Mouse (Mus musculus) heart, embryonic 11.5 days (tissue): ENCODE results near the gene Mettl16. TPM values are rescaled to one million over a fixed set of nuclear protein-coding genes. Genes with fewer than 3 reads are reported as not detected.
A peak's percentile ranks its signal among the peaks of the same experiment; 100 is the strongest.

Experiments used
- ATAC-seq: fragments of 200-750 bp; cut with Nextera tagmentation; replicated peaks from 2 replicates; pipeline ENCODE4 v1.8.0; 2017; ENCODE audit warnings: moderate library complexity; ENCODE audit not compliant: insufficient number of reproducible peaks, low FRiP score, low TSS enrichment
- H3K27ac ChIP-seq: fragments of 300-500 bp; sonication (generic); 2 replicates; pipeline ENCODE4 v1.5.1; 2014; ENCODE audit warnings: mild to moderate bottlenecking, low read depth, low read length
- H3K27me3 ChIP-seq: fragments of 300-500 bp; sonication (generic); 2 replicates; pipeline ENCODE4 v1.6.1; 2014; ENCODE audit warnings: mild to moderate bottlenecking, low read length, mixed read lengths; ENCODE audit not compliant: control insufficient read depth, insufficient read depth
- H3K36me3 ChIP-seq: fragments of 300-500 bp; sonication (generic); 2 replicates; pipeline ENCODE4 v1.6.1; 2014; ENCODE audit warnings: mild to moderate bottlenecking, low read length, moderate library complexity, mixed read lengths; ENCODE audit not compliant: control insufficient read depth, insufficient read depth
- H3K4me1 ChIP-seq: fragments of 300-500 bp; sonication (generic); 2 replicates; pipeline ENCODE4 v1.6.1; 2014; ENCODE audit warnings: low read length; ENCODE audit not compliant: control insufficient read depth, insufficient read depth
- H3K4me2 ChIP-seq: fragments of 300-500 bp; sonication (generic); 2 replicates; pipeline ENCODE4 v1.6.1; 2014; ENCODE audit warnings: mild to moderate bottlenecking, moderate library complexity
- H3K4me3 ChIP-seq: fragments of 300-500 bp; sonication (generic); 2 replicates; pipeline ENCODE4 v1.5.1; 2014; ENCODE audit warnings: low read depth, low read length
- H3K9ac ChIP-seq: fragments of 300-500 bp; sonication (generic); 2 replicates; pipeline ENCODE4 v1.6.1; 2014; ENCODE audit warnings: mild to moderate bottlenecking, low read depth, low read length, moderate library complexity
- H3K9me3 ChIP-seq: fragments of 300-500 bp; sonication (generic); replicated peaks from 2 replicates; pipeline ENCODE4 v1.6.1; 2016; ENCODE audit warnings: low read length; ENCODE audit not compliant: control insufficient read depth
- WGBS: fragments of 180-500 bp; shearing (Covaris S2); extraction: QIAGEN DNeasy Blood & Tissue Kit; methylation state at CpG from one replicate; pipeline ENCODE4 v1.1.7; 2014; ENCODE audit not compliant: insufficient replicate concordance; 5-methylcytosine and 5-hydroxymethylcytosine counted together
- polyA plus RNA-seq: library from polyadenylated mRNA; unstranded; fragments of >200 nt; fragmentation: Nextera tagmentation; extraction: Ambion mirVana; gene quantifications from 2 replicates; pipeline ENCODE4 v1.2.1, GENCODE M21; 2014

Gene Mettl16
- polyA plus RNA-seq, 1 experiment from 2014 or later: 28.5 TPM

DNA sequence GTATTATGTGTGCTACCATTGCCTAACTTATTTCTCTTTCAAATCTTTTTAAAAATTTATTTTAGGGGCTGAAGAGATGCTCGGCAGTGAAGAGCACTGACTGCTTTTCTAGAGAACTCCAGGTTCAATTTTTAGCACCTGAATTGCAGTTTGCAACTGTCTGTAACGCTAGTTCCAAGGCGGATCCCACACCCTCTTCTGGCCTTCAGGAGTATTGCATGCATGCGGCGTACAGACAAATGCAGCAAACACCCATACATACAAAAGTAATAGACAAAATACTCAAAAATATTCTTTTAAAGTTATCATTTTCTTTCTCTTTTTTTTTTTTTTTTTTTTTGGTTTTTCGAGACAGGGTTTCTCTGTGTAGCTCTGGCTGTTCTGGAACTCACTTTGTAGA, 2.6 kb upstream of the Mettl16 start:
- no peaks in the 10 kb centered on the region for H3K27me3 ChIP-seq
- no peak overlapping the region for H3K4me3 ChIP-seq
- H3K9ac ChIP-seq: no peak overlapping the region
- H3K27ac ChIP-seq: no peak overlapping the region
- peaks cover 8% of the 10 kb centered on the region for H3K4me1 ChIP-seq
- H3K4me2 ChIP-seq: no peak overlapping the region
- no peaks in the 10 kb centered on the region for H3K9me3 ChIP-seq
- ATAC-seq: no peak
- WGBS: 39% methylated on average over 6 of the region's 6 CpGs
- H3K36me3 ChIP-seq: no peaks in the 10 kb centered on the region

DNA sequence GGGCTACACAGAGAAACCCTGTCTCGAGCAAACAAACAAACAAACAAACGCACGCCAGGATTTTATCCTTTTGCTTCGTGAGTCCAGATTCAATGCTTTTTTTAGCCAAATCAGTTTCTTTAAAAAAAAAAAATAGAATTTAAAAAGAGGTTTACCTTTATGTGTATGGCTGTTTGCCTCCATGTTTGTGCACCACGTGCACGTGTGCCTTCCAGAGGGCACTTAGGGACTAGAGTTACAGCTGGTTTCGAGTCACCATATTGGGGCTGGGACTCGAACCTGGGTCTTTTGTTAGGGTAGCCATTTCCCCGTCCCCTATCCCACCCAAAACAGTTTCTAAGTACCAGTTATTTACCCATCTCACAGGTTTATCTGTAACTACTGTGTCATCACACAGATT, 593 bp upstream of the Mettl16 start:
- Histone ChIP-seq H3K4me1 (peaks cover 8% of the 10 kb centered on the region), H3K9ac (peak overlapping the region; percentile 87), H3K27me3 (no peaks in the 10 kb centered on the region), H3K9me3 (no peaks in the 10 kb centered on the region), H3K27ac (peak overlapping the region; percentile 88; the same call in 1 of the 2 replicates), H3K4me2 (peak overlapping the region; percentile 77), H3K4me3 (peak overlapping the region; percentile 80), H3K36me3 (peaks cover 10% of the 10 kb centered on the region)
- WGBS: 80% methylated on average over 9 of the region's 9 CpGs
- ATAC-seq: no peak

DNA sequence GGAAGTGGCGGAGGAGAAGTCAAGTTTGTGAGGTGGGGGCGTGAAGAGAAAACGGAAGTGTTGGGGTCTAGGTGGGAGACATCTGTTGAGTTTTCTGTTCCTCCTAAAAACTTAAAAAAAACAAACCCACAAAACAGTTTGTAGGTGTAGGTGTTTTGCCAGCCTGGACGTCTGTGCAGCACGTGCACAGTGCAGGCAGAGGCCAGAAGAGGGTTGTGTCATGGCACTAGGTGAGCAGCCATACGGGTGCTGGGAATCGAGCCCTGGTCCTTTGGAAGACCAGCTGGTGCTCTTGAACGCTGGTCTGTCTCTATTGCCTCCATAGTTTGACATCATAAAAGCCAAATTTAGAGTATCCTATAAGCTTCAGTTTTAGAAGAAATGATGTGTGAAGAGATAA, 604 bp downstream of the Mettl16 start:
- 12% methylated on average over 8 of the region's 8 CpGs for WGBS
- H3K9ac ChIP-seq: peak overlapping the region; percentile 87
- H3K9me3 ChIP-seq: no peaks in the 10 kb centered on the region
- H3K4me2 ChIP-seq: peak overlapping the region; percentile 77
- no peak for ATAC-seq
- peaks cover 8% of the 10 kb centered on the region for H3K4me1 ChIP-seq
- H3K4me3 ChIP-seq: peak overlapping the region; percentile 80
- H3K27ac ChIP-seq: peak overlapping the region; percentile 88
- no peaks in the 10 kb centered on the region for H3K27me3 ChIP-seq
- peaks cover 19% of the 10 kb centered on the region for H3K36me3 ChIP-seq

DNA sequence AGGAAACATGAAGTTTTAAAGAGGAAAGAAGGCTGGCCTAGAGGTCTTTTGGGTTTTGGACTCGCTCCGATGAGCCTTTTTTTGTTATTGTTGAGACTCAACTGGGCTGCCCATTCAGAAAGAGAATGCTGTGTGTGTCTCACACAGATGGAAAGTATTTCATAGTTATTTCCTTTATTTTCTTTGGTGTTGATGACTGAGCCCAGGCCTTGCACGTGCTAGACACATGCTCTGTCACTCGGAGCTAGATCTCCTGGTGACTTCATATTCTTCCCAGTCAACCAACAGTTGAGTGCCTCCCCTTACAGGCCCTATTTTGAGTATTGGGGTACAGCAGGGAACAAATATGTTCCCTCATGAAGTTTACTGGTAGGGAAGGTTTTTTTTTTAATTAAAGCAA, 1.0 kb downstream of the Mettl16 start:
- no peak for ATAC-seq
- Histone ChIP-seq H3K4me3 (peak overlapping the region; percentile 80), H3K27me3 (no peaks in the 10 kb centered on the region), H3K36me3 (peaks cover 19% of the 10 kb centered on the region), H3K9ac (no peak overlapping the region), H3K4me1 (peaks cover 8% of the 10 kb centered on the region), H3K9me3 (no peaks in the 10 kb centered on the region), H3K4me2 (peak overlapping the region; percentile 77), H3K27ac (no peak overlapping the region)
- WGBS: 53% methylated on average over 4 of the region's 4 CpGs

DNA sequence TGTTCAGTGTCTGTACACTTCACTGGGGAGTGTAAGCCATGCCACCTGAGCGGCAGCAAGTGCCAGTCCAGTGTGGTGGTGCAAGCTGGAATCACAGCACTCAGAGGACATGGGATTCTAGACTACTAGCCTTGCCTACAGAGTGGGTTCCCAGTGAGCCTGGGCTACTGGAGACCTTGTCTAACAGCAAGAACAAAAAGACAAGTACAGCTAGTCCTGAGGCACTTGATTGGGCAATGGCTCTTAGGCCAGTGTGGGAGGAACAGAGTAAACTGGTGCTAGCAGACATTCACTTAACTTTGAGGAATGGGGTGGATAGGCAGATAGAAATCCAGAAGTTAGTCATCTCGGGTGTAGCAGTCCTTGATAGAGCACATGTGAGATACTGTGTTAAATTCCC, 1.8 kb downstream of the Mettl16 start:
- Histone ChIP-seq H3K4me3 (no peak overlapping the region), H3K27ac (no peak overlapping the region), H3K36me3 (peaks cover 19% of the 10 kb centered on the region), H3K9me3 (no peaks in the 10 kb centered on the region), H3K4me2 (no peak overlapping the region), H3K4me1 (peaks cover 8% of the 10 kb centered on the region), H3K9ac (no peak overlapping the region), H3K27me3 (no peaks in the 10 kb centered on the region)
- ATAC-seq: no peak
- 81% methylated on average over 2 of the region's 2 CpGs for WGBS

DNA sequence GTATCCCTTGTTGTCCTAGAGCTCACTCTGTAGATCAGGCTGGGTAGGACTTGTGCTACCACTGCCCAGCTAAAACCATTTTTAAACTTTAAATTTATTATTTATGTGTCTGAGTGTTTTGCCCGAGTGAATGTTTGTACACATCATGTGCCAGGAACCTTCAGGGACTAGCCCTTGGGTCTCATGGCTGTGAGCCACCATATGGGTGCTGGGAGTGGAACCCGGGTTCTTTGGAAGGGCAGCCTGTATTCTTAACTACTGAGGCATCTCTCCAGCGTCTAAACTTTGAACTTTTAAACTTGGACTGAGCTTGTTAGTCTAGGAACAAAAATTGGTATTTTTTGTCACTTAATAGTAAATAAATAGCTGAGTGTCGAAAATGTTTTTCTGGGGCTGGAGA, 22.2 kb downstream of the Mettl16 start:
- WGBS: 90% methylated on average over 4 of the region's 4 CpGs
- peaks cover 38% of the 10 kb centered on the region for H3K36me3 ChIP-seq
- H3K27ac ChIP-seq: no peak overlapping the region
- no peak overlapping the region for H3K4me3 ChIP-seq
- H3K9ac ChIP-seq: no peak overlapping the region
- H3K9me3 ChIP-seq: no peaks in the 10 kb centered on the region
- no peaks in the 10 kb centered on the region for H3K27me3 ChIP-seq
- no peaks in the 10 kb centered on the region for H3K4me1 ChIP-seq
- H3K4me2 ChIP-seq: no peak overlapping the region
- ATAC-seq: no peak

DNA sequence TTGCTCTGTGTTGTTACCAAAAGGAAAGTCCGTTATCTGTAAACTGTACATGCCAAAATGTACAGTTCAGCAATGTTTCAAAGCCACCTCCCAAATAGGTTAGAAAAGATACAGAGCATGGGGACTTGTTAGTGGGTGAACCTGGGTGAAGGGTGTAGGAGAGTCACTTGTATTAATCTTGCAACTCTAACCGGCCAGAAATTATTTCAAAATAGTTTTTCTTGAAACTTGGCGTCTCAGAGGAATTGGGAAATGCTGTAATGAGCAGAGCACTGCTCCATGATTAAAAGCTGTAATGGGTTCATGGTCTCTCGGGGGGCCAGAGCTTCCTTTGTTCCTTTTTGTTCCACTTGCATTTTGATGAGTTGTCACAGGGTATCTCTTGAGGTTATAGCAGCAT, 30.0 kb downstream of the Mettl16 start:
- WGBS: 85% methylated on average over 4 of the region's 4 CpGs
- Histone ChIP-seq H3K27me3 (no peaks in the 10 kb centered on the region), H3K9ac (no peak overlapping the region), H3K36me3 (peaks cover 26% of the 10 kb centered on the region), H3K4me3 (no peak overlapping the region), H3K4me1 (no peaks in the 10 kb centered on the region), H3K9me3 (no peaks in the 10 kb centered on the region), H3K4me2 (no peak overlapping the region), H3K27ac (no peak overlapping the region)
- ATAC-seq: no peak

DNA sequence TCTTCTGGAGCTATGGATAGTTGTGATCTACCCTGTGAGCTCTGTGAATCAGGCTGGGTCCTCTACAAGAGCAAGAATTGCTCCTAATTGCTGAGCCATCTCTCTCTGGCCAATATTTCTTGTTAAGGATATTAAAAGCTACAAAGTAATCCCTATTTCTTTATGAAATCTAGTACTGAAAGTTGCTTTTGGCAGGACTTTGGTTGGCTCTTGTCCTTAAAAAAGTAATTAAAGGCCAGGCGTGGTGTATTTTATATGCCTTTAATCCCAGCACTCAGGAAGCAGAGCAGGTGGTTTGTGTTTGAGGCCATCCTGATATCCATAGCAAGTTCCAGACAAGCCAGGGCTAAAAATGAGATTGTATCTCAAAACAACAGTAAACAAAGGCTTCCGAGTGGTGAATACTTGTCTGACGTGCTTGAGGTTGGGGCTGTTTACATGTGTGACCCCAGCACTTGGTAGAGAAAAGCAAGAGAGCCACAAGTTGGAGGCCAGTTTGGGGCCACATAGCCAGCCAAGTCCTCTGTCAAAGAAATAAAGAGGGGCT, 33.5 kb downstream of the Mettl16 start:
- ATAC-seq: no peak
- Histone ChIP-seq H3K4me2 (no peak overlapping the region), H3K36me3 (peaks cover 21% of the 10 kb centered on the region), H3K27me3 (no peaks in the 10 kb centered on the region), H3K9me3 (no peaks in the 10 kb centered on the region), H3K4me1 (no peaks in the 10 kb centered on the region), H3K27ac (no peak overlapping the region), H3K4me3 (no peak overlapping the region), H3K9ac (no peak overlapping the region)
- WGBS: 83% methylated on average over 3 of the region's 3 CpGs

DNA sequence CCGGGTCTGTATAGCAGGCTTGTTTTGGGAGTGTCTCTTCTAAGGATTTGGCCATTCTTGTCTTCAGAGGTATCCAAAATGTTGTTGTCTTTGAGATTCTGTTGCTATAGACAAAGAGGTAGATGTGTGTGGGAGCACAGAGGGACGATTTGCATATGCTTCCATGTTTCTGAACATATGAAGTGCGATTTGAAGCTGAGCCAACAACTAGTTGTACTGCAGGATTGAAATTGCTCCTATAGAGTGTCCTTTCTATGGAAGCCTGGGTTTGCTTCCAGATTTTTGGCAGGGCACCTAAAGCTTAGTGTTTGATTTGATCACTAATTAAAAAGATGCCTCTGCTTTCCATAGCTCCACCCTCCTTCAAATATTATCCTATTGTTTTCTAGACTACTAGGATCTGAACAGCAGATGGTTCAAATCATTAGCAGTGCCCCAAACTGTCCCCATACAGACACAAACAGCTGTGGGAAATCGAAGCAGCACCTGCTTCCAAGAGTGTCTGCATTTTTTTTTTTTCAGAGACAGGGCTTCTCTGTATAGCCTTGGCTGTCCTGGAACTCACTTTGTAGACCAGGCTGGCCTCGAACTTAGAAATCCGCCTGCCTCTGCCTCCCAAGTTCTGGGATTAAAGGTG, 36.7 kb downstream of the Mettl16 start:
- H3K36me3 ChIP-seq: peaks cover 21% of the 10 kb centered on the region
- no peaks in the 10 kb centered on the region for H3K9me3 ChIP-seq
- H3K27ac ChIP-seq: no peak overlapping the region
- no peak overlapping the region for H3K4me3 ChIP-seq
- no peak for ATAC-seq
- H3K4me1 ChIP-seq: no peaks in the 10 kb centered on the region
- no peaks in the 10 kb centered on the region for H3K27me3 ChIP-seq
- no peak overlapping the region for H3K4me2 ChIP-seq
- WGBS: 87% methylated on average over 6 of the region's 6 CpGs
- H3K9ac ChIP-seq: no peak overlapping the region
